Mouse (Mus musculus): ENCODE results near the gene Pigo. TPM values are rescaled to one million over a fixed set of nuclear protein-coding genes. Genes with fewer than 3 reads are reported as not detected.
"Not testable (repeated sequence)": the region's sequence is repeated elsewhere in the genome, so short reads cannot be mapped to it uniquely, and the experiment has no call there.

Gene Pigo
- total and polyA plus RNA-seq, 3 experiments = 9.7 to 11.8 (median 11.2) TPM

- H3K4me1 ChIP-seq (ENCODE audit: insufficient read depth, low read depth, low read length) = peaks cover 28% of the 10 kb centered on the region
- ATAC-seq (ENCODE audit: extremely low read depth, insufficient number of reproducible peaks, low FRiP score, poor library complexity, severe bottlenecking) (no peak), DNase-seq (ENCODE audit: low spot score) (peak; percentile 62)
- no peaks in the 10 kb centered on the region for H3K9me3 ChIP-seq (replicated peaks)
- peaks cover 58% of the 10 kb centered on the region for H3K36me3 ChIP-seq (replicated peaks)
- TF ChIP-seq GATA2 (IDR thresholded peaks at IDR 0.05; ENCODE audit: borderline replicate concordance, low read depth, low read length) (no peak), POLR2AphosphoS5 (IDR thresholded peaks at IDR 0.05; ENCODE audit: insufficient replicate concordance, low read depth, low read length) (no peak), GATA1 (IDR thresholded peaks at IDR 0.05; ENCODE audit: borderline replicate concordance, low read length) (no peak), CTCF (IDR thresholded peaks at IDR 0.05; ENCODE audit: low read depth, low read length) (no peak)
- H3K4me3 ChIP-seq (ENCODE audit: low read depth, low read length) = peak overlapping the region; percentile 88
- H3K27me3 ChIP-seq (ENCODE audit: insufficient read depth, low read length) = no peaks in the 10 kb centered on the region
Observed at GRCm38 (mm10) chr4:42999451-43000140, 26.0 kb downstream of the Pigo start.

GRCm38 (mm10) chr4:42998022-42998421 lies 27.6 kb downstream of the Pigo start:
- no peak for ATAC-seq (ENCODE audit: extremely low read depth, insufficient number of reproducible peaks, low FRiP score, poor library complexity, severe bottlenecking)
- no peaks in the 10 kb centered on the region for H3K27me3 ChIP-seq (ENCODE audit: insufficient read depth, low read length)
- H3K4me3 ChIP-seq (ENCODE audit: low read depth, low read length) = peak overlapping the region; percentile 34; the same call in 1 of the 2 replicates
- peaks cover 60% of the 10 kb centered on the region for H3K36me3 ChIP-seq (replicated peaks)
- H3K4me1 ChIP-seq (ENCODE audit: insufficient read depth, low read depth, low read length) = peaks cover 32% of the 10 kb centered on the region
- no peaks in the 10 kb centered on the region for H3K9me3 ChIP-seq (replicated peaks)
- TF ChIP-seq POLR2AphosphoS5 (IDR thresholded peaks at IDR 0.05; ENCODE audit: insufficient replicate concordance, low read depth, low read length) (no peak), GATA2 (IDR thresholded peaks at IDR 0.05; ENCODE audit: borderline replicate concordance, low read depth, low read length) (no peak), TAL1 (conservative IDR thresholded peaks at IDR 0.05; ENCODE audit: low read depth, low read length) (no peak), CTCF (IDR thresholded peaks at IDR 0.05; ENCODE audit: low read depth, low read length) (no peak), GATA1 (IDR thresholded peaks at IDR 0.05; ENCODE audit: borderline replicate concordance, low read length) (no peak)
- no peak for DNase-seq (ENCODE audit: low spot score)

GRCm38 (mm10) chr4:42988296-42988695 lies 37.3 kb downstream of the Pigo start:
- no peak overlapping the region for H3K4me3 ChIP-seq (ENCODE audit: low read depth, low read length)
- no peak for DNase-seq (ENCODE audit: low spot score)
- no peaks in the 10 kb centered on the region for H3K9me3 ChIP-seq (replicated peaks)
- no peak for TF ChIP-seq GATA1 (IDR thresholded peaks at IDR 0.05; ENCODE audit: borderline replicate concordance, low read length)
- no peak for TF ChIP-seq CTCF (IDR thresholded peaks at IDR 0.05; ENCODE audit: low read depth, low read length)
- TF ChIP-seq POLR2AphosphoS5 (IDR thresholded peaks at IDR 0.05; ENCODE audit: insufficient replicate concordance, low read depth, low read length) = no peak
- TF ChIP-seq GATA2 (IDR thresholded peaks at IDR 0.05; ENCODE audit: borderline replicate concordance, low read depth, low read length) = no peak
- no peak for TF ChIP-seq TAL1 (conservative IDR thresholded peaks at IDR 0.05; ENCODE audit: low read depth, low read length)
- no peak for ATAC-seq (ENCODE audit: extremely low read depth, insufficient number of reproducible peaks, low FRiP score, poor library complexity, severe bottlenecking)
- no peaks in the 10 kb centered on the region for H3K27me3 ChIP-seq (ENCODE audit: insufficient read depth, low read length)
- H3K36me3 ChIP-seq (replicated peaks) = peaks cover 98% of the 10 kb centered on the region
- H3K4me1 ChIP-seq (ENCODE audit: insufficient read depth, low read depth, low read length) = 0 out of 2 replicates have a peak, but pooled peaks cover 2% of the 10 kb centered on the region

- not testable (repeated sequence) for DNase-seq (ENCODE audit: low spot score); H3K4me1 ChIP-seq (ENCODE audit: insufficient read depth, low read depth, low read length); H3K9me3 ChIP-seq (replicated peaks); ATAC-seq (ENCODE audit: extremely low read depth, insufficient number of reproducible peaks, low FRiP score, poor library complexity, severe bottlenecking); H3K4me3 ChIP-seq (ENCODE audit: low read depth, low read length); H3K27me3 ChIP-seq (ENCODE audit: insufficient read depth, low read length)
- H3K36me3 ChIP-seq (replicated peaks) = peaks cover 83% of the 10 kb centered on the region
Observed at GRCm38 (mm10) chr4:42980467-42980866, 45.2 kb downstream of the Pigo start.

GRCm38 (mm10) chr4:42978062-42978461 lies 47.6 kb downstream of the Pigo start:
- Histone ChIP-seq H3K4me3 (ENCODE audit: low read depth, low read length) (no peak overlapping the region), H3K36me3 (replicated peaks) (peaks cover 60% of the 10 kb centered on the region), H3K4me1 (ENCODE audit: insufficient read depth, low read depth, low read length) (no peaks in the 10 kb centered on the region), H3K27me3 (ENCODE audit: insufficient read depth, low read length) (no peaks in the 10 kb centered on the region; the same call in 1 of the 2 replicates), H3K9me3 (replicated peaks) (no peaks in the 10 kb centered on the region)
- no peak for DNase-seq (ENCODE audit: low spot score)
- no peak for ATAC-seq (ENCODE audit: extremely low read depth, insufficient number of reproducible peaks, low FRiP score, poor library complexity, severe bottlenecking)
- TF ChIP-seq CTCF (IDR thresholded peaks at IDR 0.05; ENCODE audit: low read depth, low read length) (0 out of 2 replicates have a peak, but pooled peaks have one; percentile 10), POLR2AphosphoS5 (IDR thresholded peaks at IDR 0.05; ENCODE audit: insufficient replicate concordance, low read depth, low read length) (no peak), GATA2 (IDR thresholded peaks at IDR 0.05; ENCODE audit: borderline replicate concordance, low read depth, low read length) (no peak)

GRCm38 (mm10) chr4:42973868-42974267 lies 51.8 kb downstream of the Pigo start:
- DNase-seq (ENCODE audit: low spot score) (no peak), ATAC-seq (ENCODE audit: extremely low read depth, insufficient number of reproducible peaks, low FRiP score, poor library complexity, severe bottlenecking) (no peak)
- TF ChIP-seq CTCF (IDR thresholded peaks at IDR 0.05; ENCODE audit: low read depth, low read length) (no peak), GATA2 (IDR thresholded peaks at IDR 0.05; ENCODE audit: borderline replicate concordance, low read depth, low read length) (no peak), POLR2AphosphoS5 (IDR thresholded peaks at IDR 0.05; ENCODE audit: insufficient replicate concordance, low read depth, low read length) (no peak), GATA1 (IDR thresholded peaks at IDR 0.05; ENCODE audit: borderline replicate concordance, low read length) (no peak)
- no peaks in the 10 kb centered on the region for H3K9me3 ChIP-seq (replicated peaks)
- no peak overlapping the region for H3K4me3 ChIP-seq (ENCODE audit: low read depth, low read length)
- H3K27me3 ChIP-seq (ENCODE audit: insufficient read depth, low read length) = peaks cover 26% of the 10 kb centered on the region
- H3K4me1 ChIP-seq (ENCODE audit: insufficient read depth, low read depth, low read length) = no peaks in the 10 kb centered on the region
- H3K36me3 ChIP-seq (replicated peaks) = peaks cover 24% of the 10 kb centered on the region
